Mouse (Mus musculus) embryonic facial prominence, embryonic 10.5 days (tissue): ENCODE measurements around the gene Uroc1. TPM values are rescaled to one million over a fixed set of nuclear protein-coding genes. Genes with fewer than 3 reads are reported as not detected.

ENCODE experiments used
- DNase-seq: peaks from one replicate; pipeline ENCODE4 v3.0.0-alpha.2; 2017; ENCODE audit warnings: low spot score
- H3K27ac ChIP-seq: fragments of 300-500 bp; sonication (generic); replicated peaks from 2 replicates; pipeline ENCODE4 v1.5.1; 2016; ENCODE audit warnings: mild to moderate bottlenecking
- H3K27me3 ChIP-seq: fragments of 300-500 bp; sonication (generic); replicated peaks from 2 replicates; pipeline ENCODE4 v1.6.1; 2016; ENCODE audit warnings: low read depth, mild to moderate bottlenecking; ENCODE audit not compliant: poor library complexity, severe bottlenecking
- H3K36me3 ChIP-seq: fragments of 300-500 bp; sonication (generic); replicated peaks from 2 replicates; pipeline ENCODE4 v1.6.1; 2016; ENCODE audit warnings: mild to moderate bottlenecking, moderate library complexity
- H3K4me1 ChIP-seq: fragments of 300-500 bp; sonication (generic); 2 replicates; pipeline ENCODE4 v1.6.1; 2016
- H3K4me3 ChIP-seq: fragments of 300-500 bp; sonication (generic); 2 replicates; pipeline ENCODE4 v1.5.1; 2016; ENCODE audit warnings: mild to moderate bottlenecking, moderate library complexity
- H3K9me3 ChIP-seq: fragments of 300-500 bp; sonication (generic); 2 replicates; pipeline ENCODE4 v1.6.1; 2016; ENCODE audit warnings: mild to moderate bottlenecking
- WGBS: fragments of 180-500 bp; shearing (Covaris S2); methylation state at CpG from one replicate; pipeline ENCODE4 v1.1.7; 2016; 5-methylcytosine and 5-hydroxymethylcytosine counted together
- polyA plus RNA-seq: library from polyadenylated mRNA; unstranded; fragments of >200 nt; fragmentation: Nextera tagmentation; extraction: Ambion mirVana; gene quantifications from 2 replicates; pipeline ENCODE4 v1.2.1, GENCODE M21; 2016

Gene Uroc1
- polyA plus RNA-seq, 1 experiment from 2014 or later: 0.04 TPM

DNA sequence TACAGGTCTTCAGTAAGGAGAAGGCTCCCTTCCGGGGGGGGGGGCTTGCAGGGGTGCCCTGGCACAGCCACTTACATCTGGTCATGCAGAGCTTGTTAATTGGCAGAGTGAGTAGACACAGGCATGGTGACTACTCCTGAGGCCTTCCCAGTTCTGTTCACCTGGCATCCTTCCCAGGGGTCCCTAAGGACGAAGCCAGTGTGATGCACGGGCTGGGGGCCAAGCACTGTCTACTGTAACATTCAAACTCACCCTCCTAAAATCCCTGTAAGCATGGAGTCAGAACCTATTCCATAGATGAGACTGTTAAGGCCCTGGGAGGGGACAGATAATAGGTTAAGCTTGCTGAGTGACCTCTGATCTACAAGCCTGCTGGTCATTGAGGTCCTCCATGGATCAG is 9.1 kb upstream of the Uroc1 start:
- H3K27ac ChIP-seq: no peak overlapping the region
- DNase-seq: no peak
- H3K36me3 ChIP-seq: no peaks in the 10 kb centered on the region
- H3K27me3 ChIP-seq: peaks cover 30% of the 10 kb centered on the region
- 84% methylated on average over 3 of the region's 3 CpGs for WGBS
- H3K9me3 ChIP-seq: no peaks in the 10 kb centered on the region
- no peak overlapping the region for H3K4me3 ChIP-seq
- peaks cover 7% of the 10 kb centered on the region for H3K4me1 ChIP-seq

DNA sequence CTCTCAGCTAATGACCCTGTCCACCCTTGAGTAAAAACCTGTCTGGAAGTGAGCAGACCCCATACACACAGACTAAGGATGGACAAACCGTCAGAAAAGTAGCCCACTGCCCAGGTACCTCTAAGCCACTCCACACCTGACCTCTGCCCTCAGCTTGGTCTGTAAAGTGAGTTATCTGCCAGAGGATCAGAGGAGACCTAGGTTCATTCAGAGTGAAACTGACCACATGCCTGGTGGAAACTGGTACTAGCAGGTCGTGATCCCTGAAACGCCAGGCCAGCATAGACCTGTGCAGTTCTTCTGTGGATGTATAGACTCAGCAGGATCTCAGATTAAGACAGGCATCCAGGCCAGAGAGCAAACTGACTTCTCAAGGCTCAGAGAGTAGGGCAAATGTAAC is 8.6 kb upstream of the Uroc1 start:
- Histone ChIP-seq H3K4me3 (no peak overlapping the region), H3K9me3 (no peaks in the 10 kb centered on the region), H3K27ac (no peak overlapping the region), H3K4me1 (peaks cover 7% of the 10 kb centered on the region), H3K36me3 (no peaks in the 10 kb centered on the region), H3K27me3 (peaks cover 30% of the 10 kb centered on the region)
- 66% methylated on average over 3 of the region's 3 CpGs for WGBS
- DNase-seq: no peak

GRCm38 (mm10) chr6:90324991-90325390 is 8.1 kb upstream of the Uroc1 start, which contains the start of gene Chst13:
Gene Chst13 (minus strand): TSS chr6:90325185.
- Histone ChIP-seq H3K27me3 (peaks cover 30% of the 10 kb centered on the region), H3K9me3 (no peaks in the 10 kb centered on the region), H3K4me1 (peaks cover 7% of the 10 kb centered on the region), H3K36me3 (no peaks in the 10 kb centered on the region), H3K27ac (no peak within 1 kb of the TSS), H3K4me3 (peak within 1 kb of the TSS; percentile 51)
- WGBS: 7% methylated on average over 22 of the region's 22 CpGs
- DNase-seq: peak; percentile 30

GRCm38 (mm10) chr6:90327670-90328069 is 5.4 kb upstream of the Uroc1 start:
- 26% methylated on average over 6 of the region's 6 CpGs for WGBS
- peak; percentile 16 for DNase-seq

GRCm38 (mm10) chr6:90329953-90330352 is 3.1 kb upstream of the Uroc1 start:
- Histone ChIP-seq H3K36me3 (no peaks in the 10 kb centered on the region), H3K27ac (no peak overlapping the region), H3K4me1 (peaks cover 4% of the 10 kb centered on the region), H3K27me3 (peaks cover 20% of the 10 kb centered on the region), H3K4me3 (no peak overlapping the region), H3K9me3 (no peaks in the 10 kb centered on the region)
- 54% methylated on average over 1 of the region's 1 CpGs for WGBS
- DNase-seq: no peak

More at GRCm38 (mm10) chr6:90327670-90328069, 5.4 kb upstream of the Uroc1 start:
- H3K27ac ChIP-seq: no peak overlapping the region
- no peak overlapping the region for H3K4me3 ChIP-seq
- no peaks in the 10 kb centered on the region for H3K9me3 ChIP-seq
- peaks cover 7% of the 10 kb centered on the region for H3K4me1 ChIP-seq
- H3K27me3 ChIP-seq: peaks cover 30% of the 10 kb centered on the region
- no peaks in the 10 kb centered on the region for H3K36me3 ChIP-seq

DNA sequence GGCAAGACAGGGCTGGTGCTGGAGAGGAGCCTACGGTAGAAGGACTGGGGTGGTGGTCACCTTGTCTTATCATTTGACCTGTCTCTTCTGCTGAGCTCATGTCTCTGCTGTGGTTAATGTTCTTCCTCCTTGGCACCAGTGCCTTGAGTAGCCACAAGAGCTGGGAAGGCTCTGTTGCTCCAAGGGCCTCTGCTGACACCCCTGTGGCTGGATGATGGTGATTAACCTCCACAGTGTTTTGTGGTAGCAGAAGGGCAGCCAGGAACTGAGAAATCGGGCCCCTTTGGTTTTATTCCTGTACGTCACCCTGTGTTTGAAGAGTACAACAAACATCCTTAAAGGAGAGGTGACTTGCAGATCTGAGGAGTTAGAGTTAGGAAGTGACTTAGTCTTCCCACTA is 1.2 kb downstream of the Uroc1 start:
- Histone ChIP-seq H3K27me3 (no peaks in the 10 kb centered on the region), H3K27ac (no peak overlapping the region), H3K36me3 (no peaks in the 10 kb centered on the region), H3K4me1 (no peaks in the 10 kb centered on the region), H3K4me3 (no peak overlapping the region), H3K9me3 (no peaks in the 10 kb centered on the region)
- WGBS: 85% methylated on average over 3 of the region's 3 CpGs
- no peak for DNase-seq

DNA sequence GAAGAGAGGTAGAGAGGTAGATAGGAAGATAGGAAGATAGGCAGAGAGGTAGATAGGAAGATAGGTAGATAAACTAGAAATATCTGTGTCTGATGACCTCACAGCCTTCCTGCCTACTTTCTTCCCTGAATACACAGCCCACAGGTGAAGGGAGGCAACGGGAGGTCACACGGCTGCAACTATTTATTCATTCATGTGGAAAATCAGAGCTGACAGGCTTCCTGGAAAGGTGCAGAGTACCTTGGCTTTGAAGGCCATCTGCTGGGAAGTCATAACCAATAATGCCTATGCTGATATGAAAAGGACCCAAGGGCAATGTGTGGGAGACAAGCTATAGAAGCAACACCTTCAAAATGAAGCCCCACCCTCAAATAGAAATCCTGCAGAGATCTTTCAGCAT is 9.3 kb downstream of the Uroc1 start:
- Histone ChIP-seq H3K4me3 (no peak overlapping the region), H3K36me3 (no peaks in the 10 kb centered on the region), H3K9me3 (no peaks in the 10 kb centered on the region), H3K27ac (no peak overlapping the region), H3K27me3 (no peaks in the 10 kb centered on the region), H3K4me1 (no peaks in the 10 kb centered on the region)
- DNase-seq: no peak
- WGBS: 75% methylated on average over 2 of the region's 2 CpGs

DNA sequence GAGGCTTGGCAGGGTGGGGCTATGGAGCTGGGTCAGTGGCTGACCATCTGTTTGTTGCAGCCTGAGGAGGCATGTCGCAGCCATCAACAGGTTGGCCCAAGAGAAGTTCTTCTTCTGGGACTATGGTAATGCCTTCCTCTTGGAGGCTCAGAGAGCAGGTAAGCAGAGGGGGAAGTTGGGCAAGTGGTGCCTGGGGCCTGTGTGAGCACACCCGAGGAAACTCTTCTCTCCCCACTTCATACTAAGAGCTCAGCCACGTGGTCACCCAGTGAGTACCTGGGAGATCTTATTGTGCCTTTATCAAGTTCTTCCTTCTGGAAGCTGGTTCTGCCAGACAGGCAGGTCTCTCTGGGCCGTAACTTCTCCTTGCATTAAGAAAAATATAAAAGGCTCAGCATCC is 14.1 kb downstream of the Uroc1 start:
- DNase-seq: no peak
- H3K9me3 ChIP-seq: no peaks in the 10 kb centered on the region
- H3K4me3 ChIP-seq: no peak overlapping the region
- 83% methylated on average over 4 of the region's 4 CpGs for WGBS
- peaks cover 3% of the 10 kb centered on the region; the same call in 1 of the 2 replicates for H3K4me1 ChIP-seq
- H3K27me3 ChIP-seq: no peaks in the 10 kb centered on the region
- H3K36me3 ChIP-seq: no peaks in the 10 kb centered on the region
- no peak overlapping the region for H3K27ac ChIP-seq

DNA sequence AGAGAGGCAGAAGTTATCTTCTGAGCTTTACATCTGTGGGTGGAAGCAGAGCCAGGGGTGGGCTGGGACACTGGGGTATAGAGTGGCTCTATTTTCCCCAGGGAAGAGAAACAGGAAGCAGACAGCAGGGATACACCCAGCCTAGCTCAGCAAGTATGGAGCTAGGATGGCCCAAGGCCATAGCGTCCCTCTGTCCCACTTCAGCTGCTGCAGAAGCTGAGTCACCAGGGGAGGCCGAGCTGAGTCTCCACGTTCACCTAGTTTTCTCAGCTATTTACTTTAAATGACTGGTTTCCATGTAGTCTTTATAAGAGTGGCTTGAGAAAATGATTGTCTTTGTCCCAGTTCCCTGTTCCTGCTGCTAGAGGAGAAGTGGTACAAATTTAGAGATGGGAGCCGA is 15.4 kb downstream of the Uroc1 start:
- Histone ChIP-seq H3K4me3 (no peak overlapping the region), H3K4me1 (peaks cover 3% of the 10 kb centered on the region; the same call in 1 of the 2 replicates), H3K27ac (no peak overlapping the region), H3K27me3 (no peaks in the 10 kb centered on the region), H3K9me3 (no peaks in the 10 kb centered on the region), H3K36me3 (no peaks in the 10 kb centered on the region)
- DNase-seq: no peak
- 78% methylated on average over 4 of the region's 4 CpGs for WGBS

DNA sequence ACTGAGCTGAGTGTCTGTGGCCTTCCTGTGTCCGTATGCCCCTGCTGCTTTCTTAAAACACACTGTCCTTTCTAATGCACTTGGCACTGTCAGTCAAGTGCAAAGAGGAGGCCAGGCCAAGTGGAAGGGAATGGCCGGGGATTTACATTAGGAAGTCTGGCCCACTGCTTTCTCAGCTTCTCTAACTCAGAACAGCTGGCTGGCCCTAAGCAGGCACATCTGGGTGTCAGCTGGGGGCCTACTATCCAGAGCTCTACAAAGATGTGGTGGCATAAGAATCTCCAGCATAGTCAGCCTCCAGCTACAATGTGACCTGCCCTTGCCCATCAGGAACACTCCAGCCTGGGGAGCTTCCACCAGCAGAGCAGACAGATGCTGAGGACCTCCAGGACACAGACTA is 16.9 kb downstream of the Uroc1 start:
- 57% methylated on average over 2 of the region's 2 CpGs for WGBS
- no peaks in the 10 kb centered on the region for H3K9me3 ChIP-seq
- no peak for DNase-seq
- no peaks in the 10 kb centered on the region for H3K27me3 ChIP-seq
- no peak overlapping the region for H3K27ac ChIP-seq
- no peaks in the 10 kb centered on the region for H3K36me3 ChIP-seq
- no peak overlapping the region for H3K4me3 ChIP-seq
- peaks cover 3% of the 10 kb centered on the region; the same call in 1 of the 2 replicates for H3K4me1 ChIP-seq

DNA sequence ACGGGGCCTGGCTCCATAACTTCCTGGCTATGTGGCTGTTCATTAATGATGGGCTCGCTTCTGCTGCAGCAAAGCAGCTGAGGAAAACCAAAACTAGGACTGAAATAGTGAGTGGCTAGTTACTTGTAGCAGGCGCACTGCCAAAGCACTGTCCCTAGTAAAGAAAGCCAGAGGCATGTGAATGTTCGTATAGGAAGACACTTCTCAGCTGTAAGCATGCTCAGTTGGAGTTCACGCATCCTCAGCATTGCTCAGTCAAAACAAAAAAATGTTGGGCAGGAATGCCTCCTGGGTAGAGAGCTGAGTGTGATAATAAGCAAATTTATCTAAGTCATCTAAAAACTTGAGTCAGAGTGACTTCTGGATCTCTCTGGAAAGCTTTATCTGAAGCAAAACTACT is 25.1 kb downstream of the Uroc1 start:
- H3K36me3 ChIP-seq: no peaks in the 10 kb centered on the region
- no peak overlapping the region for H3K4me3 ChIP-seq
- peaks cover 17% of the 10 kb centered on the region for H3K4me1 ChIP-seq
- H3K9me3 ChIP-seq: no peaks in the 10 kb centered on the region
- H3K27me3 ChIP-seq: no peaks in the 10 kb centered on the region; the same call in 1 of the 2 replicates
- no peak for DNase-seq
- no peak overlapping the region for H3K27ac ChIP-seq
- 75% methylated on average over 5 of the region's 5 CpGs for WGBS

GRCm38 (mm10) chr6:90359445-90359844 is 26.4 kb downstream of the Uroc1 start:
- H3K27ac ChIP-seq: peak overlapping the region; percentile 20; the same call in 1 of the 2 replicates
- H3K9me3 ChIP-seq: no peaks in the 10 kb centered on the region
- no peak overlapping the region for H3K4me3 ChIP-seq
- no peaks in the 10 kb centered on the region; the same call in 1 of the 2 replicates for H3K27me3 ChIP-seq
- peaks cover 17% of the 10 kb centered on the region for H3K4me1 ChIP-seq
- 77% methylated on average over 2 of the region's 2 CpGs for WGBS
- DNase-seq: no peak
- H3K36me3 ChIP-seq: no peaks in the 10 kb centered on the region

DNA sequence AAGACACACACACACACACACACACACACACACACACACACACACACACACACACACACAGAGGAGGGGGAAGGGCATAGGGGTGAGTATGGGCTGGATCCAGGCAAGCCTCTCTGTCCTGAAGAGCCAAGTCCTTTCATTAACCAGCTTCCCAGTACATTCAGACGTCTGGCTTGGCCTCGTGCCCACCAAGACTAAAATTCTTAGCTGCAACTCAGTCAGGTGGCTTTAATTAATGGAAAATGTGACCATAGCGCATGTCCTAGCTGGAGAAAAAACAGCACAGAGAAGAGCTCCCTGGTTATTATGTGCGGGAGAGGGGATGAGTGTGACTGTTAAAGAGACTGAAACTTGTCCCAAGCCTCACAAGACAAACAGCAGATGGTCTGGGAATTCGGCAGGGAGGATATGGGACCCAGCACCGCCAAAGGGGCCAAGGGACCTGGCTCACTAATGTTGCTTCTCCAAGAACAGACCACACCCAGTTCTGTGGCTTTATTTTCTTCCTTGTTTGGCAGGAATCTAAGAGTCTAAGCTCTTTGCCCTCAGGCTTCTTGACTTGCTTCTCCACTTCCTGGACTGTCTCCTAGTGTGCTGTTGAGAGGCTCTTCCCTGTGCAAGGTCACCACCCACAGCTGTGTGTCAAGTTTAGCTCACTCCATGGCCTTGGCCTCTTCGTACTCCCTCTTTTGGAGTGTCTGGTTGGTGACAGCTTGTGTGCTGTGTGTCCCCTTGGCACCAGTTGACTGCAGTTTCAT is 27.1 kb downstream of the Uroc1 start:
- DNase-seq: peak; percentile 57
- Histone ChIP-seq H3K4me3 (no peak overlapping the region), H3K9me3 (no peaks in the 10 kb centered on the region), H3K27ac (peak overlapping the region; percentile 20; the same call in 1 of the 2 replicates), H3K27me3 (no peaks in the 10 kb centered on the region; the same call in 1 of the 2 replicates), H3K4me1 (peaks cover 17% of the 10 kb centered on the region), H3K36me3 (no peaks in the 10 kb centered on the region)
- 40% methylated on average over 7 of the region's 7 CpGs for WGBS
